Mouse (Mus musculus): ENCODE measurements around the gene Daglb.

GRCm38 (mm10) chr5:143476013-143476412, 11.6 kb downstream of the Daglb start:
- TF ChIP-seq ZNF384 (IDR thresholded peaks at IDR 0.05; ENCODE audit: low read depth, low read length): no peak
- TF ChIP-seq CHD2 (IDR thresholded peaks at IDR 0.05; ENCODE audit: low read depth, low read length): no peak
- TF ChIP-seq ZC3H11A (IDR thresholded peaks at IDR 0.05; ENCODE audit: borderline replicate concordance, low read depth, low read length): no peak

Data from ES-E14 (cell line).